Mouse (Mus musculus) megakaryocyte, embryonic 14.5 days (primary cell): ENCODE measurements around the gene Nsl1.

Experiments used
- FLI1 ChIP-seq: IDR thresholded peaks from 2 replicates; pipeline ENCODE4 v1.6.1; 2012; ENCODE audit warnings: low read length, inconsistent platforms, mixed read lengths
- GATA1 ChIP-seq: IDR thresholded peaks from 3 replicates; pipeline ENCODE4 v1.6.1; 2012; ENCODE audit warnings: mixed read lengths, low read length, inconsistent platforms, borderline replicate concordance

GRCm38 (mm10) chr1:191014271-191014670 is 48.5 kb upstream of the Nsl1 start:
- TF ChIP-seq GATA1 (no peak), FLI1 (no peak)
